Mouse (Mus musculus) mesoderm, embryonic 11.5 days (tissue): ENCODE measurements around the gene Tmem184b.

Source experiments
- DNase-seq: peaks from one replicate; pipeline ENCODE4 v3.0.0-alpha.2; 2012; ENCODE audit warnings: low read depth, low spot score

Gene Tmem184b

DNA sequence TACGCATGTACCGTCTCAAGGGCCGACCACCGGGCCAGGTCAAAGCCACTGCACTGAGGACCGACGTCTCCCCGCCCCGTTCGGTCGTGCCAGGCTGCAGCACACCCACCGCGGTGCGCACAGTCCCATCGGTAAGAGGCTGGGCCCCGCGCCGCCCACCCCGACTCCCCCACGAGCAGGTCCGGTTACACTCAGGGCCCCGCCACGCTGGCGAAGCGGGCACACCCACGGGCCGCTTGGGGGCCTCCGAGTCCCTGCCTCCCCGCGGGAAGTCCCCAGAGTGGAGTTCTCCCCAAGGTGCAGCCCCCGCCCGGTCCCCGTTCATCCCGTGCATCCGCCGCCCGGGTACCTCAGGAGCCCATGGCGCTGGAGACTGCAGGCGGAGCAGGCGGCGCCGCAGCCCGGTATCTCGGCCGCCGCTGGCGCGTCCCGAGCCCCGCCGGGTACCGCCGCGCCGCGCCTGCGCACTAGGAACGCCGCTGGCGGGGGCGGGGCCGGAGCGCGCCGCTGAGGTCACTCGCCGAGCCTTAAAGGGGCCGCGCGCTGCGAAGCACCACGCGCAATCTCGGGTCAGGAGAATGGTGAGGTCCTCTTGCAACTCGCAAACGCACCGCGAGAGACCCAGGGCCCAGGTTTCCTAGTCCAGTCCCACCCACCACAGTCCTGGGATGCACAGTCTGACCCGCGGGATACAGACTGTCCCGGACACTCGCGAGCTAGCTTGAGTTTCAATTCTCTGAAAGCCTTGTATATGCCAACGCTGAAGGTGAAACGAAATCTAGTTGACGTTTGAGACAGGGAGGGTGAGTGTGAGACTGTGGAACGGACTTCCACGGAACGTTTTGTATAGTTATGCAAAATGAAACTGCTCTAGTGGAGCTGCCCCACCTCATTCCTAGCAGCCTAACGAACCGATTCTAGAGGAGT, at the start of gene Tmem184b:
Gene Tmem184b (minus strand): TSS at position 734 of the 927 bp plus-strand sequence.
- peak; percentile 87 for DNase-seq

DNA sequence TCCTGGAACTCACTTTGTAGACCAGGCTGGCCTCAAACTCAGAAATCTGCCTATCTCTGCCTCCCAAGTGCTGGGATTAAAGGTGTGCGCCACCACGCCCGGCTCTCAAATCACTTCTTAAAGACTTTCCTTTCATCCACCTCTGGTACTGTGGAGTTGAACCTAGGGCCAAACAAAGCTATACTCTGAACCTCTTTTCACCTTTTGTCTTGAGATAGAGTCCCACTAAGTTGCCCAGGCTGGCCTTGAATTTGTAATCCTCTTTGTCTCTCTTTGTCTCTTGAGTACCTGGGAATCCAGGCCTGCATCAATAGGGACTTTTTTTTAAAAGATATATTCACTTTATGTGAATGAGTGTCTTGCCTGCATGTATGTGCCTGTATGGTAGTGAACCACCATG, 44.7 kb upstream of the Tmem184b start:
- no peak for DNase-seq

DNA sequence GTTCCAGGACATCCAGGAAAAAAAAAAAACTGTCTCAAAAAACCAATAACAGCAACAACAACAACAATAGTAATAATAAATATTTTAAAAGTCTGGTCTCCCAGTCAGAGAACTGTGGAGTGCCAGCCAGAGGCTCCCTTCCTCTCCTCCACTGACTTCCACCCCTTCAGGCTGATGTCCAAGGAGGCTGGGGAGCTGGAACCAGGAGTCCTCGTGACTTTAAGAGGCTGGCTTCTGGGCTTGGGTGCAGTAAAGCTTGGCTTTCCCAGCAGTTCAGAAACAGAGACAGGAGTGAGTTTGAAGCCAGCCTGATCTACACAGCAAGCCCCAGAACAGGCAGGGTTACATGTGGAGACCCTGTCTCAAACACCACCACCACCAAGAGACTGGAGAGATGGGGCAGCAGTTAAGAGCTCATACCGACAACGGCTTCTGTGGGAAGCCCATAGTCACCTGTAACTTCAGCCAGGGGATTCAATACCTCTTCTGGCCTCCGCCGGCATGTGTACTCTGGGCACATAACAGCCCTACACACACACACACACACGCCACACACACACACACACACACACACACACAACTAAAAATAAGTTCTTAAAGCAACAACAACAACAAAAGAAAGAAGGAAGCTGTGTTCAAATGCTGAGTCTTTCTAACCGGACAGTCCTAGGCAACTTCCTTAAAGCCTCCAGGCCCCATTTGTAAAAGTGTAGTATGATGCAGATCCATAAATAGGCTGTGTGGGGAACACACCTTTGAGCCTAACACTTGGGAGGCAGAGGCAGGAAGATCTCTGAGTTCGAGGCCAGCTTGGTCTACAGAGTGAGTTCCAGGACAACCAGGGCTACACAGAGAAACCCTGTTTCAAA, 42.7 kb upstream of the Tmem184b start:
- DNase-seq, result no peak

DNA sequence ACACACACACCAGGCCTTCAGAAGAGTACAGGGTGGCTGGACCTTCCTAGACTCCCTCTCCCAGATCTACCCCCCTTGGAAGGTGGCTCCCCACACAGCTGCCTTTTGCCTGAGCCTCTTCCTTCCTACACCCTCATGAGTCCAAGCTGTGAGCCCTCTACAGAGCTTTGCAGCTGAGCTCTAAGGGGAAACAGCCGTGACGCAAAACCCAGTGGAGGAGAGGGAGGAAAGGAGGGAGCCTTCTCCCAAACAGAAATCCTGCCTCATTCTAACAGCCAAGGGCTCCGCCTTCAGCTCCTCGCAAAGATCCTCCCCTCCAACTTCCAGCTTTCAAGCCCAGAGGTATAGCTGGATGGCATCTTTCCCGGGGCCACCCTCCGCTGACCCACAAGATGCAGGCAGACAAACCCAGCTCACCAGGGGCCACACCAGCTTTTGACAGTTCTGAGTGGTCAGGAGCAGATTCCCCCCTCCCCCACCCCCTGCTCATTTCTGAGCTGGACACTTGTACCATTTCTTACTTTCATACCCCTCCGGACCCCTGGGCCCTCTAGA, 40.6 kb upstream of the Tmem184b start:
- no peak for DNase-seq

DNA sequence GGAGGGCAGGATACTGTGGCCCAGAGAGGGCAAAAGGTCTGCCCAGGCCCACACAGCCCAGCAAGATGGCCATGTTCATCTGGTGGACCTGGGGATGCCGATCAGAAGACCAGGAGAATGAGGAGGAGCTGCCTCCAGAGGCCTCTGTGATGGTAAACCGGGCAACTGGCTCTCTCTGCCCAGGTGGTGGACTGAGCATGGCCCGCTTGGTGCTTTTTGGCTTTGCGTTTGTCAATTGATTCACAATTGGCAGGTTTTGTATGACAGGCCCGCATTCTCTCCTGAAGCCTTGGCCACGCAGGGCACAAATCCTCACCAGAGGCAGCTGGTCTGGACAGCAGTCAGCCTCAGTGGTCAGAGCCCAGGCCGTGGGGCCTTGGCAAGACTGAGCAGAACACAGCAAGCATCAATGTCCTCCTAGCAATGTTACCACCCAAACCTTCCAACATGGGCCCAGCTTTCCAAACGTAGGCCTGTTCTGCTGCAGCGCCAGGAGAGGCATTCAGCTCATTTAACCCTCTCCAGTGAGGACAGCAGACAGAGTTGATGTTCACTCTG, 39.7 kb upstream of the Tmem184b start:
- no peak for DNase-seq

DNA sequence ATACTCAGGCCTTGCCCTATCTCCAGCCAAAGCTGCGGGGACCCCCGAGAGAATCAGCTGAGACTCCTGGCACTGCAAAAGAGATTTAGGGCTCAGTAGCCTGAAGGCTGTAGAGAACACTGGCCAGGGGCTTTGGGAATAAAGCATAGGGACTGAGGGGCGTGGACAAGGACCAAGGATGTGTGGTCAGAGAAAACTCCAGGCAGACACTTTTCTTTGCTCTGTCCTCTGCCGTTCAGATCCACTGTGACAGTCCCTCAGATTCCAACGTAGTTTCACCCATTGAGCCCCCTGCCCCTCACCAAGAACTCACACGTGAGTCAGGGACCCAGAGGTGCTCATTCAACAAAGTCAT, 38.9 kb upstream of the Tmem184b start:
- DNase-seq, result no peak

DNA sequence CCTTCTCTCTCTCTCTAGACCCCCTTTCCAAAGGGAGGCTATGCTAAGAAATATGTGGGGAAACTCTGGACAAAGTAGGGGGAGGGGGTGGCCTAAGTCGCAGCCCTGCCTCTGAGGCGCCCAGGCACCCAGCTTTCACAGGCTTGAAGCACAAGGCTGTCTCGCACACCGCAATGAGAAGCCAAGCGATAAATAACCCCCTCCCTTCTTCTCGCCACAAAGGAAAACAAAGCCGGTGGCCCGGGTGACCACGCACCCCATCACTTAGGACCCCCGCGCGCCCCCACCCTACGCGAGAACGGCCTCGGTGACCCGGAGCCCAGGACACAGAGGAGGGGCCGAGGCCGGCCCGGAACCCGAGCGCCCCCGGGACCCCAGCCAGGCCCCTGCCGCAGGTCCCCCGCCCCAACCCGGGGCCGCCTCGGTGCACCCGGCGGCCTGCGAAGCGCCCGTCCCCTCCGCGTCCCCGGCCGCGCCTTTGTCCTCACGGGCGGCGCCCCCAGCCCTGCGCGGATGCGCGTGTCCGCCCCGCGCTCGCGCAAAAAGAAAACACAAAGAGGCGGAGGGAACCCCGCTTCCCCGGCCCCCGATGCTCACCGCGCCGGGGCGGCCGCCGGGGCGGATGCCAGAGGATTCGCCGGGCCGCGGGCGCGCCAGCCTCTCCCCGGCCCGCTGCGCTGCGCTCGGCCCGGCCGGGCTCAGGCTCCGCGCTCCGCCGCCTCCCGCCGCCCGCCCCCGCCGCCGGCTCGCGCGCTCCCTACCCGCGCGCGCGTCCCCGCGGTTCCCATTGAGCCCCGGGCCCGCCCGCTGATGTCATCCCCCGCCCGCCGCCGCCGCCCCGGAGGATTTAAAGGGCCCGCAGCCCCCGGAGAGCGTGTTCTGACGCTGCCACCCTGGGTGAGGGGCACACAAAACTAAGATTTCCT, 38.2 kb upstream of the Tmem184b start:
- peak; percentile 71 for DNase-seq

DNA sequence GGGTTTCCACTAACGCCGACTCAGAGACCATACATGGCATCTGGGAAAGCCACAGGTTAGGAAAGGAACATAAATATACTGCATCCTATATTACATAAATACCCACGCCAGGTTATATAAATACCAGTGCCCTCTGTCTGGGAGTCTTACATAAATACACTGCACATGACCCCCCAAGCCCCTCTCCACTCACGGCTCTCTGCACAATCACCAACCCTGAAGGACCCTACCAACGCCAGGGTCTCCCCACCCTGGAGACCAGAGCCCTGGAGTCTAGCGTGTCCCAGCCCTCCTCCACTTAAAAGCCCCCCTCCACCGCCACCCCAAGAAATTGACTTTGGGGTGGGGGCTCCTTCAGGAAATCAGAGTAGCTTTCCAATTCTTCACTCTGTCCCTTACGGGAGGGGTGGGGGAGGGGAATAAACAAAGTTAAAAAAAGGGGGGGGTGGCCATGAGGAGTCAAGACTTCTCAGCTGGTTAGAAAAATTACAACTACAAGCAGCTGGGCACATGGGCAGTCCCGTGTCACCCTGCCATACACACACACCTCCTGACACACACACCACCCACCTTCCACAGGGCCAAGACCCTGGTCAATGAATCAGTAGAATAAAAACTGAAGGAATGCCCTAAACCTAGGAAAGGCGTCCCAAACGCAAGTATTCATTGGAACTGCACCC, 37.4 kb upstream of the Tmem184b start:
- no peak for DNase-seq

DNA sequence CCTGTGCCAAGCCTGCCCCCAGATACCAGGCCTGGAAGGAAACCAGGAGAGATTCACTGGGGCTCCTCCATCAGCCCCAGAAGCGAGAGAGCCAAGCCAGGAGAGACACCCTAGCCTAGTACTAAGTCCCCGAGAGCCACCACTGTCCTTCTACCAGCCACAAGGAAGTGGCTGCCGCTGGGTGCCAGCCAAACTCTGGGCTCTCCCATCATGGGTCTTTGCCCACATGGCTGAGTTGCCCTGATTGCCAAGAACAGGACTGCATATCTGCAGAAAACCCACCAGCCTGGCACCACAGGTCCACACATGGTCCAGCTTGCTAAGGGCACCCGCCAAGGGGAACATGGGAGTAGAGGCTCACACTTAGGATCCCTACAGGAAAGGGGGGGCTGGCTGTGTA, 36.9 kb upstream of the Tmem184b start:
- no peak for DNase-seq

DNA sequence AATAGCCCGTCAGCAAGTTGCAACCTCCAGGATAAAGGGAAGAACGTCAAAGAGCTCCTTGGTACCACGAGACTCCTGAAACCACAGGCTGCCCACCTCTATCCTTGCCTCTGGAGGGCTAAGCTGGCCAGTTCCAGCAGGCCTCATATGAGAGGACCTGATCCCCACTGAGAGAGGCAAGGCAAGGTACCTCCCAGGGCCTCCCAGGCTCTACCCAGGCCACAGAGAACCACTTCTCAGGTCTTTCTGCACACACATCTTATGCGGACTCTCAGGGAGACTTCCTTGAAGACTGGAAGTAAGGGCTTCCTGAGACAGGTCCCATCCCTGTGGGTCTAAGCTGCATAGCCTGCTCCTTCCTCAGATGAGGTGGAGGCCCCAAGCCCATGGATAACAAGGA, 36.0 kb upstream of the Tmem184b start:
- DNase-seq, result no peak

DNA sequence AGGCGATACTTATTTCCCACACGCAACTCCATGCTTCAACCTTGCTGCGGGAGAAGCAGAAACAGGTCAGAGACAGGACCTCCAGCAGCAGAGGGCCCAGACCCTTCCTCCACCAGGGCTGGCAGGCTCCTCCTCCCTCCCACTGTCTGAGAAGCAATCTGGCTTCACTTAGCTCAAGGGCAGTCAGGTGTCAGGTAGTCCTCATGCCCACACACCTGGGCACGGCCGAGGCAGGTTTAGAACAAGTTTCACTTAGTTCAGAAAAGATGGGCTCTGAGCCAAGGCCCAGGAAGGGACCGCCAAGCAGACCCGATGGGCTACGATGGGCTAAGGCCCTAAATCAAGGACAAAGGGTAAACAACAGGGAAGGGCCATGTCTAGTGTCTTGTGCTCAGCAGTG, 35.4 kb upstream of the Tmem184b start:
- no peak for DNase-seq

DNA sequence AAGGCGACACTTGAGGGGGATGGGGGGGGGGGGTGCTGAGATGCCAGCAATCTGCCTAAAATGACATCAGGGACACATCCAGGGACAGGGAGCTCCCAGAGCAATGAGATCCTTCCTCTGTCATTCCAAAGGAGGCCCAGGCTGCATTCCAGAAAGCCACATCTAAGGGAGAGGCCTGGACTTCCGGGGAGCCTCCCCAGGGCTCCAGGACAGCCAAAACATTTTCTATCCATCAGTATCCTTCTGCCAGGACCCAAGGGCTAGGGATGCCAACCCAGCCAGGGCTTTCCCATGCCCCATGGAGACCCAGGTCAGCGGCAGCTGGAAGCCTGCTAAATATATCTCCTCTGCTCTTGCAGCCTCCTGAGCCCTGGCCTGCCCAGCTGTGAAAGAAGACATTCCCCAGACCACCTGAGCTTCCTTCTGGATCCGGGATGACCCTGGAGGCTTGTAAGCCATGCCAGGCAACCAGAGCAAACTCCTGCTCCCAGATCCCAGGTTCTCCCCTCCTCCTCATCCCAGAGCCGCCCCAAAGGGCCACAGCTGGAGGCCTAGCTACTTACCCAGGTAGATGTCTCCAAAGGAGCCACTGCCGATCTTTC, 34.9 kb upstream of the Tmem184b start:
- DNase-seq, result no peak

DNA sequence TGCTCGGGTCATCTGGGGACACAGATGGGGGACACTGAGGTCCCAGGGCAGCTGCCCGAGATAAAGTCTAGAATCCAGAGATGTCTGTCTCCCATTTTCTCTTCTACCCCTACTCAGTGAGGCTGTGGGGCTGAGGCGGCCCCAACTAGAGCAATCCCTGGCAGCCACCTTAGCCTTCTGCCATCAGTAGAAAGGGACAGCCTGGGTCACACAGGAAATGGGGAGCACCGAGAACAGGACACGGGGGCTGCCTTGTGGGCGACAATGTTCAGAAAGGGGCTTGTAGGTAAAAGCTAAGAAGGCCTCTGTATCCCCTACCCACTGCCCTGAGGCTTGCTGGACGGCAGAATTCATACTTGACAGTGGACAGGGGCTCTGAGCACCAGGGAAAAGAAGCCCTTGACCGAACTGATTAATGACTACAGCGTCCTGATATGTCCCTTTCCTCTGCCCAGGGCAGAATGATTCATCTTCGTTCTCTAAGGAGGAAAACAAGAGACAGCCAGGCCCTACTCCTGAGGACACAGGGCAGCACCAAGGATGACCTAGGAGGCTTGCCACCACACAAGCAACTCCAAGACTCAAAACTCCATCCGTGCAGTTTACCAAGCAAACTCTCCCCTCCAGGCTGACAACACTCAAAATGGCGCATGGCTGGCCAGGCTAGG, 34.3 kb upstream of the Tmem184b start:
- DNase-seq, result no peak

DNA sequence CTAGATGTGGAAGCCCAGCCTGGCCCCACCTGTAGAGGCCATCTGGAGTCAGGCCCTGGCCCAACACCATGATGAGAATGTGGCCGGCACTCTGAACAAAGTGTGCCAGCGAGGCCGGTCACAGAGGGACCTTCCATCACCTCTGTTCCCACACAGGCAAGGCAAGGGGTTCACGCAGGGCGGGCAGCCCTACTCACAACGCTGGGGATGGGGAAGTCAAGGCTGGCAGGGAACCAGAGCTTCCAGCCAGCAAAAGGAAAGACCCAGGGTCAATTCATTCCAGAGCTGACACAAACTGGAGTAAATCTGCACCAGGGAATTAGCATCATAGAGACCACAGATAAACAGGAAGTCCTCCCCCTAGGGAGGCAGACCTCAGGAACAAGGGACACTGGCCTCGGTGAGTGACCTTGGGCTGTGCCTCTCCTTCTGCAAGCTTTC, 33.1 kb upstream of the Tmem184b start:
- DNase-seq, result no peak

DNA sequence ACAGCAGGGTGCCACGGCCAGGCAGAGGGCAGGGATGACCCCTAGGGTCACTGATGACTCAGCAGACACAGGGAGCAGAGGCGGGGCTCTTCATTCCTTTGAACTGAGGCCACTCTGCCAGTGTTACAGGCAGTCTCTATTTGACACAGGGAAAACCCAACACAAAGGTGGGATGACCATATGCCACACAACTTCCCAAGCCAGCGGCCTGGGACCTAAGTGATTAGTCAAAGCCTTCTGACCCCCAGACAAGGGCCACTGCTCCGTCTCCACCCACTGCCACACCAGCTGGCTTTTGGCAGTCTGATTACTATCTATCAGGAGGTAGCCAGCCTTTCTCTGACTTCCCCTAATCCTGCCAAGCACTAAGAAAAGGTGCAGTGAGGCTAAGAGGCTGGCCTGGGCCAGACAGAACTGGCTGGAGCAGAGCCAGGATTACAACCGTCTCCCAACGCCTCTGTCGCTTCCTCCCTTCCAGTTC, 31.9 kb upstream of the Tmem184b start:
- DNase-seq, result no peak

DNA sequence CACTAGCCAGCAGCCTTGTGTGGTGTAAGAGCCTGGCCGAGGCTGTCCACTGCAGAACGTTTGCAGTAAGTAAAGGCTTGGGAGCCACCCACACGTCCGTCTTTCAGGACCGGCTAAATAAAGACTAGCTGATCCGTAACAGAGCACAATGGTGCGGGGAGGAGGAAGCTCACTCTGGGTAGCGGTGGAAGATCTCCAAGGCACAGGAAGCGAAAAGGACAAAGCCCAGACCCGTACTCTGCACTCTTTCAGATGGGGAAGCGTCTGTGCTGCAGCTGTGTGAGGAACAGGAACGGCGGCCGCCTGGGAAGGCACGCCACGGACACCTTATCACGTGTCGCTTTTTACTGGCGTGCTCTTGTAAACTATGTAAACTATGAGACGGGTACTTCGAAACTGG, 29.5 kb upstream of the Tmem184b start:
- DNase-seq, result no peak

DNA sequence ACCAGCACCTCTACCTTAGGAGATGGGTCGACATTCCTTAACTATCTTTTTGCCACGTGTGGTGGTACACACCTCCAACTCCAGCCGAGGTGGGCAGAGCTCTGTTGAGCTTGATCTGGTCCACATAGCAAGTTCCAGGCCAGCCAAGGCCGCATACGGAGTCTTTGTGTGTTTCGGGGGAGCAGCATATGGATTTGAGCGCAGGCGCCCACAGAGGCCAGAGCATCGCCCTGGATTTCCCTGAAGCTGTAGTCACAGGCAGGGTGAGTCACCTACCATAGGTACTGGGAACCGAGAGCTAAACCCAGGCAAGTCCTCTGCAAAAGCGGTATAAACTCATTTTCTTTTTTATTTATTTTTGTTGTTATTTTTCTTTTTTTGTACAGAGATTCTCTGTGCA, 29.0 kb upstream of the Tmem184b start:
- no peak for DNase-seq

DNA sequence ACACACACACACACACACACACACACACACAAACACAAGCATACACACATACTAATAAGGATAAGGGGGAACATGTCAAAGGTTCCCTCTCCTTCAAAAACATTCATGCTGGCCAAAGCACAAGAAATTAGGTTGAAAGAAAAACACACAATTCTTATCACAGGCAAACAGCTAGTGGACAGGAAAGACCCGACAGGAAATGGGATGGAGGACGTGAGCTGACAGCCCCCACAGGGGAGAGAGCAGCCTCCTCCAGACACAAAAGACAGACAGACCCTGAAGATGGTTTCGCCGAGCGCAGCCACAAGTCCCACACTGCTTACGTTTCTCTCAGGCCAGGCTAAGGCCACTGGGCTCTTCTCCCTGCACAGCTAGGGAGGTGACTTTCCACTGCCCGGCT, 28.6 kb upstream of the Tmem184b start:
- no peak for DNase-seq

DNA sequence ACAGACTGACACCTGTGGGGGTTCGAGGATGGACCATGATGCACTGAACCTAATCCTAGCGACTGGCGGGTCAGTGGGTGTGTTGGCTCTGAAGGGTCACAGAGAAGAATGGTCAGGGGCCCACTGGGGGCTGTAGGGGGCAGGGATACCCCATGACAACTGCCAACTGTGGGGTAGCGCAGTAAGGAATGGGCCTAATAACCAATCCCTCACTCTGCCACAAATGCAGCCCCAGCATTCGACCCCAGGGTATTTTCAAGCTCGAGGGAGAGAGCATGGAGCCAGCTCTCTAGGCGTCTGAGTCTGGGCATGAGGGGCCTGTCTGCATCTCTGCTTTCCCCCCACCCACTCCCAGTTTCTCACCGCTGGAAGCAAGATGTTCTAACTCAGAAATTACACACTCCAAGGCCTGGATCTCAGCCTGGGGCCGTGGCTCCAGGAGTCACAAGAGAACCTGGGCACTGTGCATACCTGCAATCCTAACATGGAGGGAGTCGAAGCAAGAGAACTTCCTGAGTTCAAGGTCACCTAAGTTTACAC, 27.2 kb upstream of the Tmem184b start:
- DNase-seq, result no peak
